Mouse (Mus musculus) heart, postnatal 0 days (tissue): ENCODE measurements at regions not wholly inside any gene's neighbourhood (a gene's known extent, or its start where the extent isn't known, plus 50 kb on each side); places are given as distances from the start of the nearest gene placed in this dataset.

Experiments used
- CTCF ChIP-seq: IDR thresholded peaks from 2 replicates; pipeline ENCODE4 v1.5.1; 2016; ENCODE audit warnings: antibody characterized with exemption, control low read depth, low read depth
- EP300 ChIP-seq: IDR thresholded peaks from 2 replicates; pipeline ENCODE4 v1.6.1; 2016; ENCODE audit warnings: antibody characterized with exemption, low read depth

DNA sequence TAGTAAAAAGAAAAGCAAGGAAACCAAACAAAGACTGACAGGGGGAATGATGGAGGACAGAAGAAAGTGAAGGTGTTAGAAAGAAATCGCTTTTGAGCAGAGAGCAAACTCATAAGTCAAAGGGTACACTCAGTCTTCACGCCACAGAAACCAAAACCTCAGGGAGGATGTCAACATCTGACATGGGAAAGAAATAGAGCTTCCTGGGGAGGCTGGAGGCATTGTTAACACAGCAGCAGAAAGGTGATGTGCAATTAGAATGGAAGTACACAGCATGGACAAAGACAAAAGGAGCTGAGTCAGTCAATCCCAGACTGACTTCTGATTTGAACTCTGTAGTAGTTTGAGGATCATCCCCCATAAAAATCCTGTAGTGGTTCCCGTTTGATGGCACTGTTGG is 261.2 kb upstream of the Clec14a start:
- TF ChIP-seq CTCF (no peak), EP300 (no peak)
